Mouse (Mus musculus): Measurements from ENCODE around the gene Zfp991. TPM values are rescaled to one million over a fixed set of nuclear protein-coding genes. Genes with fewer than 3 reads are reported as not detected.
A peak's percentile ranks its signal among the peaks of the same experiment; 100 is the strongest.
"Not testable (repeated sequence)": the region's sequence is repeated elsewhere in the genome, so short reads cannot be mapped to it uniquely, and the experiment has no call there.

Gene Zfp991
- polyA plus RNA-seq, 1 experiment = 3.3 TPM

- not testable (repeated sequence) for H3K27ac ChIP-seq (replicated peaks; ENCODE audit: low read depth, low read length); H3K4me3 ChIP-seq (ENCODE audit: insufficient read depth, low read depth, low read length); H3K4me1 ChIP-seq (ENCODE audit: control insufficient read depth, insufficient read depth, insufficient read length, low read length)
Measured at GRCm38 (mm10) chr4:147217676-147218075, 85.8 kb downstream of the Zfp991 start.

- H3K4me1 ChIP-seq (ENCODE audit: control insufficient read depth, insufficient read depth, insufficient read length, low read length); H3K27ac ChIP-seq (replicated peaks; ENCODE audit: low read depth, low read length): not testable (repeated sequence)
- H3K4me3 ChIP-seq (ENCODE audit: insufficient read depth, low read depth, low read length) = peak overlapping the region; percentile 18; the same call in 1 of the 2 replicates
Measured at GRCm38 (mm10) chr4:147219319-147220070, 87.7 kb downstream of the Zfp991 start.

- not testable (repeated sequence) for H3K4me1 ChIP-seq (ENCODE audit: control insufficient read depth, insufficient read depth, insufficient read length, low read length); H3K4me3 ChIP-seq (ENCODE audit: insufficient read depth, low read depth, low read length); H3K27ac ChIP-seq (replicated peaks; ENCODE audit: low read depth, low read length)
Measured at GRCm38 (mm10) chr4:147220226-147220625, 88.4 kb downstream of the Zfp991 start.

GRCm38 (mm10) chr4:147222021-147222420, 90.2 kb downstream of the Zfp991 start:
- H3K4me3 ChIP-seq (ENCODE audit: insufficient read depth, low read depth, low read length); H3K27ac ChIP-seq (replicated peaks; ENCODE audit: low read depth, low read length); H3K4me1 ChIP-seq (ENCODE audit: control insufficient read depth, insufficient read depth, insufficient read length, low read length): not testable (repeated sequence)

GRCm38 (mm10) chr4:147223778-147224435, 92.1 kb downstream of the Zfp991 start:
- H3K4me3 ChIP-seq (ENCODE audit: insufficient read depth, low read depth, low read length); H3K4me1 ChIP-seq (ENCODE audit: control insufficient read depth, insufficient read depth, insufficient read length, low read length); H3K27ac ChIP-seq (replicated peaks; ENCODE audit: low read depth, low read length): not testable (repeated sequence)

GRCm38 (mm10) chr4:147225616-147226015, 93.8 kb downstream of the Zfp991 start:
- H3K4me3 ChIP-seq (ENCODE audit: insufficient read depth, low read depth, low read length); H3K27ac ChIP-seq (replicated peaks; ENCODE audit: low read depth, low read length); H3K4me1 ChIP-seq (ENCODE audit: control insufficient read depth, insufficient read depth, insufficient read length, low read length): not testable (repeated sequence)

- H3K4me1 ChIP-seq (ENCODE audit: control insufficient read depth, insufficient read depth, insufficient read length, low read length); H3K27ac ChIP-seq (replicated peaks; ENCODE audit: low read depth, low read length); H3K4me3 ChIP-seq (ENCODE audit: insufficient read depth, low read depth, low read length): not testable (repeated sequence)
Measured at GRCm38 (mm10) chr4:147230026-147230425, 98.2 kb downstream of the Zfp991 start.

Other genes with a start within 250 kb of the Zfp991 start
- gene Gm21411, start 222.4 kb upstream of the Zfp991 start, polyA plus RNA-seq (2012; ENCODE audit: insufficient read depth, insufficient read length, missing spikeins) = not detected in 2 replicates
- gene Zfp989, start 160.1 kb upstream of the Zfp991 start, polyA plus RNA-seq (2012; ENCODE audit: insufficient read depth, insufficient read length, missing spikeins) = 2.2 TPM in 1 of 2 replicates, not detected in the other
- not detected in 2 replicates for gene Rex2, start 110.2 kb upstream of the Zfp991 start, polyA plus RNA-seq (2012; ENCODE audit: insufficient read depth, insufficient read length, missing spikeins)
- not detected in 2 replicates for gene Zfp988, start 173.6 kb downstream of the Zfp991 start, polyA plus RNA-seq (2012; ENCODE audit: insufficient read depth, insufficient read length, missing spikeins)
- 1.8 TPM in 1 of 2 replicates, not detected in the other for gene Zfp978, start 229.3 kb downstream of the Zfp991 start, polyA plus RNA-seq (2012; ENCODE audit: insufficient read depth, insufficient read length, missing spikeins)

All from brown adipose tissue, adult 24 weeks (tissue).